In genomic region chr6:66896921-66897645, GRCm38 (mm10) we compare ENCODE assay signal across 8 mouse cellular contexts. TPM values are rescaled to one million over a fixed set of nuclear protein-coding genes. Genes with fewer than 3 reads are reported as not detected.
DNase-seq lines count a peak whose midpoint lies in the region; ATAC-seq lines count a peak whose summit lies in the region.

No protein-coding gene starts in this region.

- no peaks in the 10 kb centered on the region for H3K36me3 ChIP-seq in embryonic facial prominence, embryonic 12.5 days
- no peaks in the 10 kb centered on the region for H3K36me3 ChIP-seq in stomach, embryonic 15.5 days

- H3K27ac ChIP-seq in embryonic facial prominence, embryonic 12.5 days, result no peak overlapping the region
- H3K27ac ChIP-seq in stomach, embryonic 15.5 days, result peak overlapping the region; percentile 70

- peaks cover 12% of the 10 kb centered on the region; the same call in 1 of the 2 replicates for H3K4me1 ChIP-seq in embryonic facial prominence, embryonic 12.5 days
- H3K4me1 ChIP-seq in stomach, embryonic 15.5 days, result 0 out of 2 replicates have a peak, but pooled peaks cover 13% of the 10 kb centered on the region

- WGBS in embryonic facial prominence, embryonic 12.5 days, result 3% methylated on average over 25 of the region's 25 CpGs
- under 1% methylated on average over 25 of the region's 25 CpGs for WGBS in stomach, embryonic 15.5 days

- peak overlapping the region; percentile 87 for H3K9ac ChIP-seq in embryonic facial prominence, embryonic 12.5 days
- peak overlapping the region; percentile 78 for H3K9ac ChIP-seq in stomach, embryonic 15.5 days

- no peaks in the 10 kb centered on the region; the same call in 1 of the 2 replicates for H3K27me3 ChIP-seq in embryonic facial prominence, embryonic 12.5 days
- H3K27me3 ChIP-seq in stomach, embryonic 15.5 days (replicated peaks), result no peaks in the 10 kb centered on the region

- ATAC-seq in embryonic facial prominence, embryonic 12.5 days (ENCODE audit: insufficient number of reproducible peaks, insufficient read depth, low FRiP score, low TSS enrichment), result no peak
- ATAC-seq in megakaryocyte, adult 5-6 weeks (ENCODE audit: poor library complexity, severe bottlenecking), result peak; percentile 19
- no peak for ATAC-seq in stomach, embryonic 15.5 days (ENCODE audit: insufficient read depth, low FRiP score, low read depth)

- intact Hi-C loops in heart, postnatal 10 days (cut with DNase I), result loop anchor here (2.0 to 5.0 kb wide), 4 partner anchors 58 to 370 kb away; partner anchors contain the start of gene Gadd45a

- H3K9me3 ChIP-seq in embryonic facial prominence, embryonic 12.5 days, result no peaks in the 10 kb centered on the region
- H3K9me3 ChIP-seq in stomach, embryonic 15.5 days, result no peaks in the 10 kb centered on the region

- H3K4me2 ChIP-seq in embryonic facial prominence, embryonic 12.5 days (replicated peaks), result peak overlapping the region; percentile 80
- H3K4me2 ChIP-seq in stomach, embryonic 15.5 days, result peak overlapping the region; percentile 83

- peak overlapping the region; percentile 80 for H3K4me3 ChIP-seq in embryonic facial prominence, embryonic 12.5 days
- H3K4me3 ChIP-seq in stomach, embryonic 15.5 days (replicated peaks), result peak overlapping the region; percentile 93

- peak; percentile 8 to 31 for DNase-seq in frontal cortex, postnatal 10 days (ENCODE audit: low spot score in 2 of 2)
- no peak for DNase-seq in frontal cortex, postnatal 25 days (ENCODE audit: low spot score in 2 of 2)
- DNase-seq in NIH3T3 (ENCODE audit: low read depth), result peak; percentile 67
- peak; percentile 30 to 46 for DNase-seq in heart, postnatal 10 days
- peak; percentile 17 for DNase-seq in layer of hippocampus, postnatal 36 days

RNA-seq across cellular contexts. Expression of gene Gng12, which starts 0.9 kb away (rescaled TPM):
- polyA plus RNA-seq in embryonic facial prominence, embryonic 12.5 days (2016; fragmentation: Nextera tagmentation; extraction: Ambion mirVana), result 48.2 and 55.7 TPM in 2 replicates
- total RNA-seq in heart, postnatal 10 days (2021), result 10 to 100 TPM; 63.9 to 66.8 TPM
- total RNA-seq in layer of hippocampus, postnatal 36 days (2021), result 10 to 100 TPM; 58.5 to 70.2 TPM
- total RNA-seq in megakaryocyte, adult 5-6 weeks (2015), result 61.0 and 78.1 TPM in 2 replicates
- total RNA-seq in megakaryocyte, adult 5-6 weeks (2017), result 42.9 and 63.5 TPM in 2 replicates
- 103 and 105 TPM in 2 replicates for polyA plus RNA-seq in stomach, embryonic 15.5 days (2015; fragmentation: Nextera tagmentation; extraction: Ambion mirVana)

Comparison
In these comparisons a context has a peak if more than half of its experiments do, and no peak if none do; other contexts are left out.
1. DNase-seq: peak in frontal cortex, postnatal 10 days (2 of 2), NIH3T3 (single experiment), heart, postnatal 10 days (2 of 2) and layer of hippocampus, postnatal 36 days (2 of 2); none in frontal cortex, postnatal 25 days (0 of 2).